Mouse (Mus musculus) forebrain, embryonic 16.5 days (tissue): ENCODE measurements at regions not wholly inside any gene's neighbourhood (a gene's known extent, or its start where the extent isn't known, plus 50 kb on each side); places are given as distances from the start of the nearest gene placed in this dataset.

Experiments used
- ATAC-seq: fragments of 200-750 bp; cut with Nextera tagmentation; 2 replicates; pipeline ENCODE4 v1.8.0; 2017; ENCODE audit warnings: mild to moderate bottlenecking, moderate library complexity
- H3K27ac ChIP-seq: fragments of 300-500 bp; sonication (generic); 2 replicates; pipeline ENCODE4 v1.5.1; 2014; ENCODE audit warnings: low read length, control low read depth
- H3K27me3 ChIP-seq: fragments of 300-500 bp; sonication (generic); replicated peaks from 2 replicates; pipeline ENCODE4 v1.6.1; 2014; ENCODE audit warnings: low read length; ENCODE audit not compliant: control insufficient read depth, insufficient read depth
- H3K36me3 ChIP-seq: fragments of 300-500 bp; sonication (generic); 2 replicates; pipeline ENCODE4 v1.6.1; 2014; ENCODE audit not compliant: control insufficient read depth, insufficient read depth
- H3K4me1 ChIP-seq: fragments of 300-500 bp; sonication (generic); replicated peaks from 2 replicates; pipeline ENCODE4 v1.6.1; 2014; ENCODE audit warnings: low read length; ENCODE audit not compliant: control insufficient read depth, insufficient read depth
- H3K4me2 ChIP-seq: fragments of 300-500 bp; sonication (generic); 2 replicates; pipeline ENCODE4 v1.6.1; 2014; ENCODE audit warnings: mild to moderate bottlenecking, low read length, control low read depth
- H3K4me3 ChIP-seq: fragments of 300-500 bp; sonication (generic); replicated peaks from 2 replicates; pipeline ENCODE4 v1.5.1; 2014; ENCODE audit warnings: mild to moderate bottlenecking, low read length, control low read depth
- H3K9ac ChIP-seq: fragments of 300-500 bp; sonication (generic); replicated peaks from 2 replicates; pipeline ENCODE4 v1.6.1; 2014; ENCODE audit warnings: low read depth, low read length, control low read depth
- H3K9me3 ChIP-seq: fragments of 300-500 bp; sonication (generic); 2 replicates; pipeline ENCODE4 v1.6.1; 2016; ENCODE audit warnings: low read length; ENCODE audit not compliant: control insufficient read depth
- WGBS: fragments of 180-500 bp; shearing (Covaris S2); extraction: QIAGEN DNeasy Blood & Tissue Kit; methylation state at CpG from one replicate; pipeline ENCODE4 v1.1.7; 2014; 5-methylcytosine and 5-hydroxymethylcytosine counted together

- Histone ChIP-seq H3K27me3 (no peaks in the 10 kb centered on the region), H3K4me3 (no peak overlapping the region), H3K9ac (no peak overlapping the region), H3K4me1 (peaks cover 14% of the 10 kb centered on the region), H3K36me3 (no peaks in the 10 kb centered on the region), H3K27ac (no peak overlapping the region), H3K9me3 (no peaks in the 10 kb centered on the region), H3K4me2 (no peak overlapping the region)
- WGBS: 1% methylated on average over 2 of the region's 2 CpGs
- peak; percentile 19; the same call in 1 of the 2 replicates for ATAC-seq
Measured at GRCm38 (mm10) chr13:16763746-16764145, 752.1 kb downstream of the Inhba start.

GRCm38 (mm10) chr13:16769409-16769808 is 757.8 kb downstream of the Inhba start:
- Histone ChIP-seq H3K4me2 (no peak overlapping the region), H3K9me3 (no peaks in the 10 kb centered on the region), H3K4me3 (no peak overlapping the region), H3K27ac (no peak overlapping the region), H3K4me1 (no peaks in the 10 kb centered on the region), H3K9ac (no peak overlapping the region), H3K36me3 (no peaks in the 10 kb centered on the region), H3K27me3 (no peaks in the 10 kb centered on the region)
- 13% methylated on average over 2 of the region's 2 CpGs for WGBS
- ATAC-seq: no peak

DNA sequence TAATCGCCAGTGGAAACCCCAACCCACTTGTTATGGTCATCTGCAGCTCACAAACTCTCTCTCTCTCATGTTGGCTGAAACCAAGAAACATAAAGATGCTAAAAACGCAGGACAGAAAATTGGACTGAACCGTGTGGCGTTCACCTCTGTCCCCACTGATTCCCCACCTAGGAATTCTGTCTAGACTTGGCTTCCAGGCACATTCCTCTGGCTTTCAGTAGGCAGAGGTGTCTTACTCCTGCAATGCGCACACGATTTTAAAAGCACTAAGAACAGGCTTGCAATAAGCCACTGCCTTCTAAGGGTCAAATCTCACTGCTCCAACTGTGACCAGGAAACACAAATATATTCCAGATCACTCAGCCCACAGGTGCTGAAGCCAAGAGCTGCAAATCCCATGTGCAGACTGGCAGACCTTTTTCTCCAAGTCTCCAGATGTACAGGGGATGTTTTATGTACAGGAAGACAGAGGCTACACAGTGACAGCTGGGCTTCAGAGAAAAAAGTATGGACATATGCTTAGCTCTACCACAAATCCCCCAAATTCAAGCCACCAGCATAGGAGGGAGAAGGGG is 758.3 kb downstream of the Inhba start:
- H3K4me3 ChIP-seq: no peak overlapping the region
- WGBS: 50% methylated on average over 6 of the region's 6 CpGs
- no peaks in the 10 kb centered on the region for H3K36me3 ChIP-seq
- no peak for ATAC-seq
- no peak overlapping the region for H3K27ac ChIP-seq
- no peak overlapping the region for H3K4me2 ChIP-seq
- no peak overlapping the region for H3K9ac ChIP-seq
- H3K9me3 ChIP-seq: no peaks in the 10 kb centered on the region
- no peaks in the 10 kb centered on the region for H3K27me3 ChIP-seq
- no peaks in the 10 kb centered on the region for H3K4me1 ChIP-seq

DNA sequence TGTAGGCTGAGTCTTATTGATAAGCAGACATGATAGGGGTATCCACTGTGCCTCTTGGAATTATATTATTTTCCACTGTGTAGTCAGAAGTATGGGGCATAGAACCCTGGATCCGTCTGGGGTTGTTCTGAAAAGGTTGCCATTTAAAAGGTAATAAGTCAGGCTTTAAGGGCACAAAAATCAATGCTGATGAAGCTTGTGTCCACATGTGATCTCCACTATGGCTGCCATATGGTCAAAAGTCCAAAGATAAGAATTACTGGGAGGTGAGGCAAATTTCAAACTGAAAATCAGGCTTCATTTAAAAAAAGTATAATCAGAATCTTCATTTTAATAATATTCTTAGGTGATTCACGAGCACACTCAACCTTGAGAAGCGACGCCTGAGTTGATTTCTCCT is 760.2 kb downstream of the Inhba start:
- Histone ChIP-seq H3K4me1 (no peaks in the 10 kb centered on the region), H3K9ac (no peak overlapping the region), H3K27ac (no peak overlapping the region), H3K4me3 (no peak overlapping the region), H3K27me3 (no peaks in the 10 kb centered on the region), H3K36me3 (no peaks in the 10 kb centered on the region), H3K4me2 (no peak overlapping the region), H3K9me3 (no peaks in the 10 kb centered on the region)
- WGBS: 87% methylated on average over 4 of the region's 4 CpGs
- ATAC-seq: no peak

- H3K9ac ChIP-seq: no peak overlapping the region
- no peak overlapping the region for H3K4me2 ChIP-seq
- H3K27me3 ChIP-seq: no peaks in the 10 kb centered on the region
- H3K4me1 ChIP-seq: no peaks in the 10 kb centered on the region
- no peaks in the 10 kb centered on the region for H3K9me3 ChIP-seq
- no peak overlapping the region for H3K27ac ChIP-seq
- H3K36me3 ChIP-seq: no peaks in the 10 kb centered on the region
- no peak for ATAC-seq
- 51% methylated on average over 3 of the region's 3 CpGs for WGBS
- H3K4me3 ChIP-seq: no peak overlapping the region
Measured at GRCm38 (mm10) chr13:16805560-16805959, 793.9 kb downstream of the Inhba start.
